Mouse (Mus musculus) megakaryocyte, embryonic 14.5 days (primary cell): ENCODE measurements around the gene Traip. TPM values are rescaled to one million over a fixed set of nuclear protein-coding genes. Genes with fewer than 3 reads are reported as not detected.
A peak's percentile ranks its signal among the peaks of the same experiment; 100 is the strongest.

Experiments
- H3K27me3 ChIP-seq: replicated peaks from 2 replicates; pipeline ENCODE3; 2012; ENCODE audit warnings: inconsistent platforms
- H3K36me3 ChIP-seq: replicated peaks from 2 replicates; pipeline ENCODE3; 2012; ENCODE audit warnings: low read length, inconsistent platforms, mixed read lengths
- H3K4me1 ChIP-seq: 2 replicates; pipeline ENCODE4 v1.6.1; 2012; ENCODE audit warnings: inconsistent platforms
- H3K4me3 ChIP-seq: replicated peaks from 2 replicates; pipeline ENCODE3; 2012; ENCODE audit warnings: moderate library complexity, mild to moderate bottlenecking, inconsistent platforms
- H3K9me3 ChIP-seq: 2 replicates; pipeline ENCODE4 v1.6.1; 2012; ENCODE audit warnings: inconsistent platforms
- FLI1 ChIP-seq: IDR thresholded peaks from 2 replicates; pipeline ENCODE4 v1.6.1; 2012; ENCODE audit warnings: low read length, inconsistent platforms, mixed read lengths
- GATA1 ChIP-seq: IDR thresholded peaks from 3 replicates; pipeline ENCODE4 v1.6.1; 2012; ENCODE audit warnings: mixed read lengths, low read length, inconsistent platforms, borderline replicate concordance
- polyA plus RNA-seq: library from polyadenylated mRNA; stranded (reverse); fragments of >175 nt; gene quantifications from 2 replicates; pipeline ENCODE4 v1.2.3, GENCODE M21; 2012; ENCODE audit warnings: low replicate concordance; ENCODE audit not compliant: insufficient read depth

Gene Traip
- polyA plus RNA-seq, 1 experiment: 1.0 TPM

DNA sequence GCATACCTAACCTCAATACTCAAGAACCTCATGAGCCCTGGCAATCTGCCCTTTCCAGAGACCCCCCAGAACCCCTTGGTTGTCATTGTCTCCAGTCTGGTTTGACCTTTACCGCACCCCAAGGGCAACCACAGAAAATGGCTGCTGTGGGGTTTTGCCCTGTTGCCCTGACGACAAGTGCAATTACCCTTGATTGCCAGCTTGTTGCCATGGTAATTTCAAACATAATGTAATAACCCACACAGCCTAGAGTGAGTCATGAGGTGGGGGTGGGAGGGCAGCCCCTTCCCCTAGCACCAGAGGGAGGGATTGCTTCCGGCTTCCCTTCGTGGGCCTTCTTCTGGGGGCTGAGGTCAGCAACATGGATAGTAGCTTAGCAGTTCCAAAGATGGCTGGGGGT lies 17.7 kb upstream of the Traip start:
- TF ChIP-seq FLI1 (no peak), GATA1 (no peak)
- H3K4me1 ChIP-seq: peaks cover 18% of the 10 kb centered on the region
- peaks cover 92% of the 10 kb centered on the region for H3K27me3 ChIP-seq
- no peak overlapping the region for H3K4me3 ChIP-seq
- H3K36me3 ChIP-seq: no peaks in the 10 kb centered on the region
- H3K9me3 ChIP-seq: no peaks in the 10 kb centered on the region

DNA sequence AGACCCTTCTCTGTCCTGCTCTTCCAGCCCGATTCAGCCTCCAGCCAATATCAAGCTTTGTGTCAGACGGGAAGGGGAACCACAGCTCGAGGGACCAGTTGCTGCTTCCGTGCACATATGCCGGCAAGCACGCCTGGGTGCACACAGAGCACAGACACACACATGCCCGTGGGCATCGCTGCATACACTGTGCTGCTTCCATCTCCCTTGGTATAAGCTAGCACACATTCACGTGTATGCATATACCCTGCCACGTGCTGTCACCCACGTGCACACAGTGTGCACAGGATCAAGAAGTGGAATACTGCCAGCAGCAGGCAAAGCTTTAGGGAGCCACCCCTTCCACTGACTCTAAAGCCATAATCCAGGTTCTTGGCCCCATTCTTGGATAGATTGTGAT lies 15.8 kb upstream of the Traip start:
- H3K9me3 ChIP-seq: no peaks in the 10 kb centered on the region
- H3K4me3 ChIP-seq: peak overlapping the region; percentile 73
- peaks cover 93% of the 10 kb centered on the region for H3K27me3 ChIP-seq
- TF ChIP-seq FLI1 (no peak), GATA1 (no peak)
- H3K4me1 ChIP-seq: peaks cover 19% of the 10 kb centered on the region
- H3K36me3 ChIP-seq: no peaks in the 10 kb centered on the region

DNA sequence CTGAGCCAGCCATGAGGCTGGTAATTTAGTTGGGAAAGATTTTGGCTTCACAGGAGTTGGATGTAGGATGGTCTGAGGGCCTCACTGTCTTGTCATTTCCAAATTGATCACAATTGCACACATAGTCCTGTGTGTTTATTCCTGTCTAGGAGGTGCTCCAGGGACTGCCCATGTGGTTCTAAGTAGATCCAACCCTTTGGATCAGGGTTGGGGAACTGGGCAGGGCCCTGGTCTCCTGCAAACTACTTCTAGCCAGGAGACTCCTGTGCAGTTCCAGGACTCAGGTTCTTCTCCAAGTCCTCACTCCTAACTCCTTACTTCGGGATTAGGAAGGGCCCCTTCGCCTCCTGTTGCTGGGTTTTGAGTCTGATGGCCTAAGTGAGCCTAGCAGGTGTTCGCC lies 14.6 kb upstream of the Traip start, which contains the start of gene Camkv:
TSS of gene Camkv (plus strand) at position 301 of the 400 bp plus-strand sequence.
- peak within 1 kb of the TSS; percentile 81 for H3K4me3 ChIP-seq
- TF ChIP-seq GATA1 (no peak), FLI1 (no peak)
- peaks cover 93% of the 10 kb centered on the region for H3K27me3 ChIP-seq
- peaks cover 19% of the 10 kb centered on the region for H3K4me1 ChIP-seq
- no peaks in the 10 kb centered on the region for H3K9me3 ChIP-seq
- no peaks in the 10 kb centered on the region for H3K36me3 ChIP-seq

- peak overlapping the region; percentile 81 for H3K4me3 ChIP-seq
- H3K4me1 ChIP-seq: peaks cover 19% of the 10 kb centered on the region
- TF ChIP-seq FLI1: no peak
- no peak for TF ChIP-seq GATA1
- peaks cover 93% of the 10 kb centered on the region for H3K27me3 ChIP-seq
- H3K36me3 ChIP-seq: no peaks in the 10 kb centered on the region
- H3K9me3 ChIP-seq: no peaks in the 10 kb centered on the region
Observed at GRCm38 (mm10) chr9:107935790-107936214, 14.1 kb upstream of the Traip start.

DNA sequence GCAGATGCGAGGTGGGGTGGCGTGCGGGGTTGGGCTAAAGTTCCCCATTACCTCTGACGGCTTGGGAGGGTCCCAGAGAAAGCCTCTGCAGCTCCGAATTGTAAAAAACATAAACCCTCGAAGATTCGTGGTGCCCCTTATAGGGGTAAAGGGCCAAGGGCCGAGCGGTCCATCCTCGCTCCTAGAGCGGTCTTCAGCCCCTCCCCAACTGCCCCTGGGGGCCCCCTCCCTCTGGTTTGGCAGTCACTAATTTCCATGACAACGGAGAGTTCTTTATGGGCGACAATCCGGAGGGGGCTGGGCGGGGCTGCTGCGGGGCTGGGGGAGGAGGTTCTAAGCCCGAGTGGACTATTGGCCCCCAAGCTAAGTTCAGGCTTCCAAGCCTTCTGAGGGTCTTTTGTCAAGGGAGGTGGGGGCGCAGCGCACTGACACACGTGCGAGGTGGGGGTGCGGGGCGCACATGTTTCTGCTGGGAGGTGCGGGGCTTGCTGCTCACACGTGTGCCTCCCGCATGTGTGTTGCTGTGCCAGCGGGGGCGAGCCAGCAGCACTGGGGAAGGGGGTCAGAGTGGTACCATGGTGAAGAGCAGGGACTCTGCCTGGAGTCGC lies 13.6 kb upstream of the Traip start:
- Histone ChIP-seq H3K4me3 (peak overlapping the region; percentile 81), H3K27me3 (peaks cover 93% of the 10 kb centered on the region), H3K36me3 (no peaks in the 10 kb centered on the region), H3K9me3 (no peaks in the 10 kb centered on the region), H3K4me1 (peaks cover 19% of the 10 kb centered on the region)
- TF ChIP-seq GATA1 (no peak), FLI1 (no peak)

DNA sequence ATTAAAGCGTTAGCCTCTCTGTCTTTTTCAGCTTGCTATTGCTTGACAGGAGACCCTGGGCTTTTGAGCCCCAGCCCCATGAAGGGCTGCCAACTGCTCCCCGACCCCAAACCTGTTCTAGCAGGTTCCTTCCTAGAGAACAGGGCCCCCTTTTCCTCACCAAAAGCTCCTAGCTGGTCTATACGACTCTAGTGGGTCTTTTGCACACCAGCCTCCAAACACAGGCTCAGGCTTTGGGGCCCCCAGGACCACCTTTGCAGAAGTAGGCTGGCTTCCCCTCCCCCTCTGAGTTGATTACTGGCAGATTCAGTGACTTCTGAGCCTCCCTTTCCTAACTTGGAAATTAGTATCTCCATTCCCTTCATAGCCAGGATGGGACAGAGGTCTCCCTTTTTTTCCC lies 13.1 kb upstream of the Traip start:
- no peaks in the 10 kb centered on the region for H3K9me3 ChIP-seq
- TF ChIP-seq GATA1 (no peak), FLI1 (no peak)
- no peaks in the 10 kb centered on the region for H3K36me3 ChIP-seq
- peaks cover 91% of the 10 kb centered on the region for H3K27me3 ChIP-seq
- no peak overlapping the region for H3K4me3 ChIP-seq
- H3K4me1 ChIP-seq: peaks cover 19% of the 10 kb centered on the region

GRCm38 (mm10) chr9:107947241-107948194 lies 2.4 kb upstream of the Traip start:
- Histone ChIP-seq H3K36me3 (no peaks in the 10 kb centered on the region), H3K27me3 (peaks cover 32% of the 10 kb centered on the region), H3K4me1 (peaks cover 41% of the 10 kb centered on the region), H3K4me3 (peak overlapping the region; percentile 29), H3K9me3 (no peaks in the 10 kb centered on the region)
- no peak for TF ChIP-seq FLI1

GRCm38 (mm10) chr9:107949184-107949921 lies 583 bp upstream of the Traip start:
- peak overlapping the region; percentile 5 for H3K4me3 ChIP-seq
- no peaks in the 10 kb centered on the region for H3K9me3 ChIP-seq
- TF ChIP-seq GATA1: no peak
- no peak for TF ChIP-seq FLI1
- peaks cover 7% of the 10 kb centered on the region for H3K36me3 ChIP-seq
- peaks cover 31% of the 10 kb centered on the region for H3K27me3 ChIP-seq
- peaks cover 46% of the 10 kb centered on the region for H3K4me1 ChIP-seq

- peaks cover 46% of the 10 kb centered on the region for H3K4me1 ChIP-seq
- no peaks in the 10 kb centered on the region for H3K9me3 ChIP-seq
- H3K4me3 ChIP-seq: peak overlapping the region; percentile 99
- TF ChIP-seq FLI1 (peak; percentile 99; the same call in 1 of the 2 replicates), GATA1 (peak; percentile 73; the same call in 1 of the 3 replicates)
- H3K27me3 ChIP-seq: peaks cover 23% of the 10 kb centered on the region
- H3K36me3 ChIP-seq: peaks cover 13% of the 10 kb centered on the region
Observed at GRCm38 (mm10) chr9:107950460-107951355, 772 bp downstream of the Traip start.
